Mouse (Mus musculus): ENCODE measurements around the gene Hfe. TPM values are rescaled to one million over a fixed set of nuclear protein-coding genes. Genes with fewer than 3 reads are reported as not detected.
"Not testable (repeated sequence)": the region's sequence is repeated elsewhere in the genome, so short reads cannot be mapped to it uniquely, and the experiment has no call there.

Gene Hfe
- 10.3 and 10.7 TPM in 2 replicates for polyA plus RNA-seq (2015; fragmentation: Nextera tagmentation; extraction: Ambion mirVana)

DNA sequence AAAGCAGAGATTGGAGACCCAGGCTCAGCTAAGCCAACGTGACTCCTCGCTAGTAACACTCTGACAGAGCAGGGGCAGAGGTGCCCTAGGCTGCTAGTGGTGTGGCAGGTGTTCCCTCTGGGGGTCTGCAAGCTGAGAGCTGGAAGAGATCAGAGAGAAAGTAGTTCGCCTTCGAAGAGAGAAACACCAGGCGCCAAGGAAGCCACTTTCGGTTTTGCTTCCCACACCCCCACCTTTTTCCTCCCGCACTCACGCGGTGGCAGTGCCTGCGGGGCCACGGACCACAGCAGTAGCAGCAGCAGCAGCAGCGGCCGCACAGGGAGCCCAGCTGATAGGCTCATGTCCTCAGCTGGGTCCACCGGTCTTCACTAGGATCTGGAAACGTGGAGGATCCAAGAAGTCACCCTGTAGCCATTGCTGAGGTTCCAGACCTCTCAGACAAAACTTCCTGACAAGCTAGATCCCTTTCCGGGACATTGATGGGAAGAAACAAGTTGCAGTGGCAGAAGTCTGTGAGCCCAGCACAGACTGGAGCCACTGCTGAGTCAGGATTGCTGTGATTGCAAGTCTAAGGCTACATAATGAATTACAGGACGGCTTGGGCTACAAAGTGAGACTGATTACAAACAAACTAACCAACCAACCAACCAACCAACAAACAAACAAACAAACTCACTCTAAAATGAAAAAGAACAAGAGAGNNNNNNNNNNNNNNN is at the start of gene Hfe:
Gene Hfe, minus strand, starts transcription at position 481 of the 716 bp plus-strand sequence.
- Histone ChIP-seq H3K27me3 (replicated peaks) (no peaks in the 10 kb centered on the region), H3K4me3 (peak within 1 kb of the TSS; percentile 55), H3K4me2 (peak within 1 kb of the TSS; percentile 86), H3K36me3 (no peaks in the 10 kb centered on the region), H3K9me3 (no peaks in the 10 kb centered on the region), H3K9ac (peak within 1 kb of the TSS; percentile 78), H3K4me1 (peaks cover 31% of the 10 kb centered on the region), H3K27ac (replicated peaks) (peak within 1 kb of the TSS; percentile 59)
- WGBS, result 2% methylated on average over 17 of the region's 17 CpGs
- no peak for ATAC-seq (ENCODE audit: extremely low read depth, insufficient number of reproducible peaks, low FRiP score, low TSS enrichment)

- 67% methylated on average over 1 of the region's 1 CpGs for WGBS
- peak overlapping the region; percentile 81 for H3K9ac ChIP-seq
- no peaks in the 10 kb centered on the region for H3K9me3 ChIP-seq
These were observed 49.2 kb upstream of the Hfe start for GRCm38 (mm10) chr13:23759916-23760239.

DNA sequence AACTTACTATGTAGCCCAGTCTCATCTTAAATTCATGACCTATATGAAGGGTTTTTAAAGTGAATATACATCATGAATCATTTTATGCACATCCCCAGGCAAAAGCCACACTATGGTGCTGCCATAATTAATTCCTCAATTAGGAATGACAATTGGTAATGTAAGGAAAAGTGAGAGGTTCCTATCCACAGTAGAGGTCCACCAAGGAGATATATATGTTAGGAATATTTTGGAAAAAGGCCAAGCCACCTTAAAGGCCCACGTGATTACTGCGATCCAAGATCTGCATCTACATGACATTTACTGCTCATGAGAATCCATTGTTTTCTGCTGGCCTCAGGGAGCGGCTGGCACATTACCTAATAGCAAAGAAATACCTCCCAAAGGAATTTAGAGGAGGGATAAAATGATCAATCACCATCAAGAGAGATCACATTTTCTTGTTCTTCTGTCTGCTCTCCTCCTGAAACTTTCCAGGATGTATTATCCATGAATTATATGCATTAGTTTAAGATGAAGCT is 48.7 kb upstream of the Hfe start:
- H3K9ac ChIP-seq, result no peak overlapping the region
- no peaks in the 10 kb centered on the region for H3K27me3 ChIP-seq (replicated peaks)
- H3K36me3 ChIP-seq, result no peaks in the 10 kb centered on the region
- peaks cover 31% of the 10 kb centered on the region for H3K4me1 ChIP-seq
- H3K4me3 ChIP-seq, result no peak overlapping the region
- peak overlapping the region; percentile 79; the same call in 1 of the 2 replicates for H3K4me2 ChIP-seq
- no peak overlapping the region for H3K27ac ChIP-seq (replicated peaks)
- ATAC-seq (ENCODE audit: extremely low read depth, insufficient number of reproducible peaks, low FRiP score, low TSS enrichment), result no peak
- H3K9me3 ChIP-seq, result no peaks in the 10 kb centered on the region
- 83% methylated on average over 3 of the region's 3 CpGs for WGBS

More at GRCm38 (mm10) chr13:23759916-23760239, 49.2 kb upstream of the Hfe start:
- H3K36me3 ChIP-seq, result no peaks in the 10 kb centered on the region
- no peak for ATAC-seq (ENCODE audit: extremely low read depth, insufficient number of reproducible peaks, low FRiP score, low TSS enrichment)
- H3K4me2 ChIP-seq, result peak overlapping the region; percentile 79
- peak overlapping the region; percentile 54 for H3K4me3 ChIP-seq
- H3K27me3 ChIP-seq (replicated peaks), result no peaks in the 10 kb centered on the region
- H3K4me1 ChIP-seq, result peaks cover 37% of the 10 kb centered on the region
- peak overlapping the region; percentile 96 for H3K27ac ChIP-seq (replicated peaks)

DNA sequence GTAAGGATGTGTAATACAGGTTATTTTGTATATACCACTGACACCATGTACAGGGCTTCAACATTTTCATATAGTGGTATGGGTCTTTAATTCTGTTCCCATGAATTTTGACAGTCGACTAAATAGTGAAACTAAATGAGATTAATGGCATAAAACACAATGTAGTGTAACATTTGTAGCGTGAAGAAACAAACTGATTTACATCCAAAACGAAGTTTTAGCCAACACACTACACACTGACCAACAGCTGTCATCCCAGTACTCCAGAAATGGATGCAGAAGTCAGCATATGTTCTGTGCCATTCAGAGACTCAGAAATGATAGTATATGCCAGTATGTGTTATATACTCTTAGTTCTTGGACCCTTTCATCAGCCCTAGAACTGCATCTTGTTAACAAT is 47.3 kb upstream of the Hfe start:
- Histone ChIP-seq H3K4me3 (peak overlapping the region; percentile 51), H3K4me1 (peaks cover 25% of the 10 kb centered on the region), H3K9me3 (no peaks in the 10 kb centered on the region), H3K27ac (replicated peaks) (peak overlapping the region; percentile 45; the same call in 1 of the 2 replicates), H3K4me2 (peak overlapping the region; percentile 78), H3K27me3 (replicated peaks) (no peaks in the 10 kb centered on the region), H3K9ac (peak overlapping the region; percentile 40), H3K36me3 (no peaks in the 10 kb centered on the region)
- WGBS, result 55% methylated on average over 3 of the region's 3 CpGs
- ATAC-seq (ENCODE audit: extremely low read depth, insufficient number of reproducible peaks, low FRiP score, low TSS enrichment), result no peak

DNA sequence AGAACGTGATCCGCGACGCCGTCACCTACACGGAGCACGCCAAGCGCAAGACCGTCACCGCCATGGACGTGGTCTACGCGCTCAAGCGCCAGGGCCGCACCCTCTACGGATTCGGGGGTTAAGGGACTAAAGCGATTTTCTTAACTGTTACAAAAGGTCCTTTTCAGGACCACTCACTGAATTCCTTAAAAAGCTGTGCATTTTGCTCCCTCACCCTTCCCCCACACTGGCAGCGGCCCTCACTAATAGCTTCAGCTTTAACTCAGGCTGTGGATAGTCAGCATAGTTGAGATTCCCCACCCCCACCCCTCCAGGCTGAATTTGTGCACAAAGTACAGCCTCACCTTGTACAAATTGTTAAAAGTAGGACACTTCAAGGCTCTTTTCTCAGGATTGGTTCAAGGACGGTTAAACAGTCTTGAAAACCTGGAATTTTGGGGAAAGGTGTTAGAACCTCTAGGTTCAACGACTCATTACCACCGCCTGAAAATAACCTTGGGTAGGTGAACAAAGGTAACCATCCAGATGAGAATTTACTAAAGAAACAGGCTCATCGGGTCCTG is 46.6 kb upstream of the Hfe start:
- no peak for ATAC-seq (ENCODE audit: extremely low read depth, insufficient number of reproducible peaks, low FRiP score, low TSS enrichment)
- no peaks in the 10 kb centered on the region for H3K9me3 ChIP-seq
- H3K4me1 ChIP-seq, result peaks cover 22% of the 10 kb centered on the region
- 2% methylated on average over 23 of the region's 23 CpGs for WGBS
- no peaks in the 10 kb centered on the region for H3K27me3 ChIP-seq (replicated peaks)
- H3K36me3 ChIP-seq, result no peaks in the 10 kb centered on the region
- peak overlapping the region; percentile 51 for H3K4me3 ChIP-seq
- peak overlapping the region; percentile 89 for H3K27ac ChIP-seq (replicated peaks)
- peak overlapping the region; percentile 83 for H3K9ac ChIP-seq
- H3K4me2 ChIP-seq, result peak overlapping the region; percentile 78

DNA sequence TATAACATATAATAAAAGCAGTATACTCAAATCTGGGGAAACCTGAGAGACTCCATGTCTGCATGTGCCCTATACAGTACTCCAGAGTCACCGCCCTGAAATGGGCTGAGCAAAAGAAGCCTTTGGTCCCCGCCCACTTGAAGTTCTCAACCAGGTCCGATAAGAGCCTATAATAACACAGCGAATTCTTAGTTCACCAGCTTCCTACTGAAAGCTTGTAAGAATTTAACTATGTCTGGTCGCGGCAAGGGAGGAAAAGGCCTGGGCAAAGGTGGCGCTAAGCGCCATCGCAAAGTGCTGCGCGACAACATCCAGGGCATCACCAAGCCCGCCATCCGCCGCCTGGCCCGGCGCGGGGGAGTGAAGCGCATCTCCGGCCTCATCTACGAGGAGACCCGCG is 46.1 kb upstream of the Hfe start, which contains the start of gene Hist1h4b:
Gene Hist1h4b, plus strand, starts transcription at position 224 of the 400 bp plus-strand sequence.
- ATAC-seq (ENCODE audit: extremely low read depth, insufficient number of reproducible peaks, low FRiP score, low TSS enrichment), result no peak; the same call in 1 of the 2 replicates
- H3K9me3 ChIP-seq, result no peaks in the 10 kb centered on the region
- peak within 1 kb of the TSS; percentile 89 for H3K27ac ChIP-seq (replicated peaks)
- under 1% methylated on average over 19 of the region's 22 CpGs for WGBS
- peak within 1 kb of the TSS; percentile 83 for H3K9ac ChIP-seq
- H3K4me2 ChIP-seq, result peak within 1 kb of the TSS; percentile 78
- H3K27me3 ChIP-seq (replicated peaks), result no peaks in the 10 kb centered on the region
- peaks cover 22% of the 10 kb centered on the region for H3K4me1 ChIP-seq
- peak within 1 kb of the TSS; percentile 51 for H3K4me3 ChIP-seq
- H3K36me3 ChIP-seq, result no peaks in the 10 kb centered on the region

GRCm38 (mm10) chr13:23755000-23755399 is 44.3 kb upstream of the Hfe start:
- H3K4me1 ChIP-seq, result peaks cover 20% of the 10 kb centered on the region
- H3K4me3 ChIP-seq, result no peak overlapping the region
- H3K36me3 ChIP-seq, result no peaks in the 10 kb centered on the region
- no peak overlapping the region for H3K9ac ChIP-seq
- no peak overlapping the region for H3K27ac ChIP-seq (replicated peaks)
- no peak overlapping the region for H3K4me2 ChIP-seq
- H3K27me3 ChIP-seq (replicated peaks), result no peaks in the 10 kb centered on the region
- no peaks in the 10 kb centered on the region for H3K9me3 ChIP-seq
- ATAC-seq (ENCODE audit: extremely low read depth, insufficient number of reproducible peaks, low FRiP score, low TSS enrichment), result no peak

DNA sequence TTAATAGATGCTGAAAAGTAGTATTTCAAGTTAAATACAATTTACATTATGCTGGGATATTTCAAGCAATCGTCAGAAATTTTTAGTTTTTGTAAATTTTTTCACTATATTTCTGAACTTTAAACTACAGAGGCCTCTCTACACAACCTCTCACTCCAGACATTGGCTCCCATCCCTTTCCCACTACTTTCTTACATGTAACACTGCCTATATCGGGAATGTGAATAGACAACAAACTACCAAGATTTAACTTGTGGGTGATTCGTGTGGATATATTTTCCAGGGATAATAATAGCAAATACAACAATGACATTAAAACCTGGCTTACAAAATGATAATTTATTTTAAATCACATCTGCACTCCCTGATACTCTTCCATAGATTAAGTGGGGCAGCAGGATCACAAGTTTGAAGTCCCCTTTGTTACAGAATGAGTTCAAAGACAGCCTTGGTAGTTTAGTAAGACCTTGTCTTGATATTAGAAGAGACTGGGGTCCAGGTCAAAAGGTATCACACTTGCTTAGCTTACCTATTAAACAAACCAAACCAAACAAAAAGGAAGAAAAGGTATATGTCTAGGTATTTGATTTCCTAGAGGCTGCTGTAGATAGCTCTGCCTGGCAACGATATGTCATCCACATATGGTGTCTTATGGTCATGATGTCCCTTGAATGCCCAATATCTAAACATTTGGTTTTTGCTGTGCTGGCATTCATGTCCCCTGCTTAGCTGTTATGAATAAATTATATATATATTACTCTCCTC is 42.8 kb upstream of the Hfe start:
- ATAC-seq (ENCODE audit: extremely low read depth, insufficient number of reproducible peaks, low FRiP score, low TSS enrichment), result no peak
- peak overlapping the region; percentile 52 for H3K4me3 ChIP-seq
- peak overlapping the region; percentile 73 for H3K4me2 ChIP-seq
- no peaks in the 10 kb centered on the region for H3K9me3 ChIP-seq
- H3K27ac ChIP-seq (replicated peaks), result peak overlapping the region; percentile 2; the same call in 1 of the 2 replicates
- WGBS, result 59% methylated on average over 4 of the region's 4 CpGs
- no peaks in the 10 kb centered on the region for H3K36me3 ChIP-seq
- H3K9ac ChIP-seq, result peak overlapping the region; percentile 82
- H3K27me3 ChIP-seq (replicated peaks), result no peaks in the 10 kb centered on the region
- H3K4me1 ChIP-seq, result peaks cover 16% of the 10 kb centered on the region

DNA sequence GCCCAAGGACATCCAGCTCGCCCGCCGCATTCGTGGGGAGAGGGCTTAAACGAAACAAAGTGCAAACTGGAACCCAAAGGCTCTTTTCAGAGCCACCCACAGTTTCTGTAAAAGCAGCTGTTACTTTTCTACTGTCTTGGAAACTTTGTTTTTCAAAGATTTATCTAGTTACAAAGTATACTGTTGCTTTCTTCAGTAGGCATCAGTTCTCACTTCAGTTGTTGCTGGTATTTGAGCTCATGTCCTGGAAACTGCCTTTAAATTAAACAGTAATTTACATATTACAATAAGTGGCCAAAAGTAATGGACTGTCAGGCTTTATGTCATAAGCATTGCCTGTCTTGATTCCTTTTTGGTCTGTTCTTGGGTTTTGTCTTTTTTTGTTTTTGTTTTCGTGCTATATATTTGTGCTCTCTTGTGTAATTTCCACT is 42.1 kb upstream of the Hfe start:
- WGBS, result 7% methylated on average over 6 of the region's 6 CpGs
- Histone ChIP-seq H3K4me1 (peaks cover 22% of the 10 kb centered on the region), H3K27me3 (replicated peaks) (no peaks in the 10 kb centered on the region), H3K9ac (peak overlapping the region; percentile 82), H3K36me3 (no peaks in the 10 kb centered on the region), H3K27ac (replicated peaks) (peak overlapping the region; percentile 76), H3K9me3 (no peaks in the 10 kb centered on the region), H3K4me3 (peak overlapping the region; percentile 52), H3K4me2 (peak overlapping the region; percentile 73)
- ATAC-seq (ENCODE audit: extremely low read depth, insufficient number of reproducible peaks, low FRiP score, low TSS enrichment), result no peak

GRCm38 (mm10) chr13:23752067-23752741 is 41.5 kb upstream of the Hfe start, which contains the start of gene Hist1h3b:
TSS of gene Hist1h3b (plus strand) at chr13:23752267.
- not testable (repeated sequence) for H3K36me3 ChIP-seq; H3K27me3 ChIP-seq (replicated peaks); H3K9me3 ChIP-seq
- under 1% methylated on average over 21 of the region's 47 CpGs for WGBS
- Histone ChIP-seq H3K4me3 (peak within 1 kb of the TSS; percentile 52), H3K27ac (replicated peaks) (peak within 1 kb of the TSS; percentile 95), H3K4me1 (peaks cover 22% of the 10 kb centered on the region), H3K9ac (peak within 1 kb of the TSS; percentile 85), H3K4me2 (peak within 1 kb of the TSS; percentile 73)
- peak; percentile 70 for ATAC-seq (ENCODE audit: extremely low read depth, insufficient number of reproducible peaks, low FRiP score, low TSS enrichment)

Data from heart, embryonic 13.5 days (tissue).